Mouse (Mus musculus) right cerebral cortex, adult 2 months (tissue): Measurements from ENCODE around the gene Dnajc14.
"Not testable (repeated sequence)": the region's sequence is repeated elsewhere in the genome, so short reads cannot be mapped to it uniquely, and the experiment has no call there.

Experiments used
- DNase-seq, 2 experiments: peaks; one replicate each; pipeline ENCODE4 v3.0.0; 2021 to 2022; ENCODE audit warnings: low spot score in 2 of 2

Gene Dnajc14

DNA sequence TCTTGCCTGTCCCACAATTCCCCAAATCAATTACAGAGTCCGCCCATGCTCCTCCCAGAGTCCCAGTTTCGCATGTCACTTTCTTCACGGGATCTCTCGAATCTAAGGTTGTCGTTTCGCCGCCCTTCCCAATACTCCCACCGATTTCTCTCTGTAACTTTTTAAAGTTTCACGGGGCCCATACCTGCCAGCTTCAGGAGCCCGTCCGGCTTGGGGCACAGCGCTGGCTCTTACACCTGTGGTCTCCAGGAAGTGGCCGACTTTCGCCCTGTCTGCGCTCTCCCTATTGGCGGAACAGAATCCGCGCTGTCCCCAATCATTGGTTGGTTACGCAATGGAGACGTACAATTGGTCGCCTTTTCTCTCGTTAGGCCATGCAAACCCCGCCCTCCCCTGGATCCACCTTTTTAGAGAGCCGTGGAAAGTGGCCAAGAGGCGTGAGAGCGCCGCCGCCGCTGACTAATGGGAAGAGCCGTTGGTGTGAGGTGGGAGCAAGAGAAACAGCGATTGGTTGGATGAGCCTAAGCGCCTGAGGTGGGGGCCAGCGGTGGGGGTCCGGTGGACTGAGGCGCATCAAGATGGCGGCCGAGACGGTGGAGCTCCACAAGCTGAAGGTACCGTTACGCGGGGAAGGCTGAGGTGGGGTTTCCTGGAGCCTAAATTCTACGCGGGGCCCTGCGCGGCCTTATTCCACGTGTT lies 17.6 kb downstream of the Dnajc14 start, which contains the start of gene Ormdl2:
Gene Ormdl2, minus strand, starts transcription at position 288 of the 699 bp plus-strand sequence.
- peak; percentile 99 for DNase-seq

DNA sequence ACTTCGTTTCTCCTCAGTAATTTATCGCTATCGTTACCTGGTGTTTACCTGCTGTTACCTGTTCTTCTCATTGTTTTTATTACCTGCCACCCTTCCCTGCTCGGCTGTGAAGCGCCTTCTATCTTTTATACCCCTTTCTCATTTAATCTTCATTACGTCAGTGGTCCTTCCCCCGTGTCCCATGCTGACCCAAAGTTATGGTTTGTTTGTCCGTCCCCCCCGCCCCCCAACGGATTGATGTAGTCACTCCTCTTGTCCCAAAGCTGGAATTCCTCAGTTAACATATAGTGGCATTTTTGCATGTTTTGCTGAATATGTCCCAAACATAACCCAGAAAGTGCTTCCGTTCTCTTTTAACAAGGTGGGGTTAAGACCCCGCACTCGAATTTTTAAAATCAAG lies 18.3 kb downstream of the Dnajc14 start:
- no peak for DNase-seq

DNA sequence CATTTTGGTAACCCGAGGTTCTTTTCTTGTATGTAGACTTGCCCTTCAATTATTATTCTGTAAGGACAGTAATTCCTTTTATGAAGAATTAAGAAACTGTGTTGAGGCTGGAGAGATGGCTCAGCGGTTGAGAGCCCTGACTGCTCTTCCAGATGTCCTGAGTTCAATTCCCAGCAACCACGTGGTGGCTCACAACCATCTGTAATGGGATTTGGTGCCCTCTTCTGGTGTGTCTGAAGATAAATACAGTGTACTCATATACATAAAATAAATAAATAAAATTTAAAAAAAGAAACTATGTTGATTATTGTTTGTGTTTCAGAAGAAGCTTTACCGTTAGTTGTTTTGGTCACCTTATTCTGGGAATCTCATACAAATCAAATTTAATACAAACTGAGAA lies 19.2 kb downstream of the Dnajc14 start:
- DNase-seq: not testable (repeated sequence)

DNA sequence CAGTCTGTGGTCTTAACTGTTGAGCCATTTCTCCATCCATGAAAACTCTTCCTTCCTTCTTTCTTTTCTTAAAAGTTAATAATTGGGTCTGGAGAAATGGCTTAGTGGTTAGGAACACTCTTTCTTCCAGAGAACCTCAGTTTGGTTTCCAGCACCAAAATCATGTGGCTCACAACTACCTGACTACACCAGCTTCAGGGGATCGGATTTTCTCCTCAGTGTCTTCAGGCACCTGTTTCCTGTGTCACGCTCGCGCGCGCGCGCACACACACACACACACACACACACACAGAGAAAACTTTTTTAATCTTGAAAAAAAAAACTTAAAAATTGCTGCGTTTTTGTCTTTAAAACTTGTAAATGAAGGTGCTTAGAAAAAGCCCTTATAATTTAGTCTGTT lies 20.0 kb downstream of the Dnajc14 start:
- DNase-seq: no peak

DNA sequence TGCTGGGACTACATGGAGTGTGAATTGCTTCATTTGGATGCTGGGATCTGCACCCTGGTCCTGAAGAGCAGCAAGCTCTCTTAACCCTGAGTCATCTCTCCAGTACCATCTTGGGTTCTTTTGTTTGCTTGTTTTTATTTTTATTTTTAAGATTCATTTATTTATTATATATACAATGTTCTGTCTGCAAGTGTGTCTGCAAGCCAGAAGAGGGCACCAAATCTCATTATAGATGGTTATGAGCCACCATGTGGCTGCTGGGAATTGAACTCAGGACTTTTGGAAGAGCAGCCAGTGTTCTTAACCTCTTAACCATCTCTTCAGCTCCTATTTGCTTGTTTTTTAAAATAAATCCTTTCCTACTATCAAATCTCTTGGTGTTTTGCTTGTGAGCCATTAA lies 33.5 kb downstream of the Dnajc14 start:
- no peak for DNase-seq

DNA sequence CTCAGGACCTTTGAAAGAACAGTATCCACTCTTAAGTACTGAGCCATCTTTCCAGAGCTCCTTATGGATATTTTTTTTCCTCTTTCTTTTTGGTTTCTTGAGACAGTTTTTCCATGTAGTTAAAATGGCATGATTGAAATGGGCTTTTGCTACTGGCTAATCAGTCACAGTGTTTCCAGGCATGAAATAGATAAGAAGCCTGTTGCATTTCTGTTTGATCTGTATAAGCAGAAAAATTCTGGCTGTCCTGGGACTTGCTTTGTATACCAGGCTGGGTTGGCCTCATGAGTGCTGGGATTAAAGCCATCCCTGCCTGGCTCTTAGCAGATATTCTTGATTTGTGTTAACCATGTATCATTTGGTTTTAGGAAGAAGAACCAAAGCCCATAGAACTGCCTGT lies 35.6 kb downstream of the Dnajc14 start:
- DNase-seq: no peak

DNA sequence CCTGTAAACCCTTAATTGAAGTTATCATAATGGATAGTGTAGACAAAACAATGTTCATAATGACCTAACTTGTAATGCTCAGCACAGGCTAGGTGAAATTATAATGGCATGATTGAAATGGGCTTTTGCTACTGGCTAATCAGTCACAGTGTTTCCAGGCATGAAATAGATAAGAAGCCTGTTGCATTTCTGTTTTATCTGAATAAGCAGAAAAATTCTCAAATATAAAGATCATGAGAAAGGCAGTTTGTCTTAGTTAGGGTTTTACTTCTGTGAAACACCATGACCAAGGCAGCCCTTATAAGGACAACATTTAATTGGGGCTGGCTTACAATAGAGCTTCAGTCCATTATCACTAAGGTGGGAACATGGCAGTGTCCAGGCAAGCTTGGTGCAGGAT lies 36.8 kb downstream of the Dnajc14 start:
- DNase-seq: no peak

DNA sequence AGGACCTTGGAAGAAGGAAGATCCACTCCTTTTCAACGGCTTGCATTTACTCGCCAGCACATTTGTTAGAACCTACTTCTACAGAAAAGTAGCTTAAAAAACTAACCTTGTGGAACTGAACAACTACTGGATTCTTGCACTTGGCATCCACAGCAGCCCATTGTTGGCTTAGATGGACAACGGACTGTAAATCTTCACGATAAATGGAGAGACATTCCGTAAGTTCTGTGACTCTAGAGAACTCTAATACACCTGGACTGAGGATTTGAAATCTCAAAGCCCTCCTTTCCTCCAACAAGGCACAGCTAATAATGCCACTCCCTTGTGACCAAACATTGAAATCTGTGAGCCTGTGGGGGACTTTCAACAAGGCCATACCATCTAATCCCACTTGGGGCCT lies 39.4 kb downstream of the Dnajc14 start:
- no peak for DNase-seq

DNA sequence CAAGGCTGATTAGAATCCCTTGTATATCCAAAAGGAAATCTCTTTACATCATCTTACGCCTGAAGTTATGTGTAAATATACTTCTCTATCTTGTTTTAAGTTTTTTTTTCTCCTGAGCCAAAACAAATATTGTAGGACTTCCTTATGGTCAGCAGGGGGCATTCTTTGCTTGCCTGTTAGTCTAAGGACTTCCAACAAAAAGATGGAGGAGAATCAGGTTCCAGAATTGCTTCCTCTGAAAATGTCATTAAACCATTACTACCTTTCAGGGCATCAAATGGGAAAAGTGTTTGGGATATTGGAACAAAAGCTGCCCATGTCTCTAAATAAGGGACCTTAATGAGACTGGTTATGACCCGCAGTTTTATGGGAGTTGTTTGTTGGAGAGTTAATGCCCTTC lies 41.7 kb downstream of the Dnajc14 start:
- DNase-seq: no peak

DNA sequence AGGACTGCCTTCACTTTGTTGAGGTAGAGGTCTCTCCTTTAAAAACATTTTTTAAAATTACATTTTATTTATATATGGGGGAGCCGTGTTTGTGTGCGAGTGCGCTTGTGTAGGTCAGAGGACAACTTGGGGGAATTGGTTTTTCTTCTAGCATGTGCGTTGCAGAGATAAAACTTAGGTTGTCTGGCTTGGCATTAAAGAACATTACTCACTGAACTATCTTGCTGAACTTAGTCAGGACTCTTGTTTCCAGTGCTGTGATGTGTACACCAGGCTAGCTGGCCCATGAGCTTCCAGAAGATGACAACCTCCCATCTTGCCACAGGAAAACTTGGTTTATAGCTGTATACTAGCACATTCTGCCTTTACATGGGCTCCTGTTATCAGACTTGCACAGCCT lies 42.8 kb downstream of the Dnajc14 start:
- no peak for DNase-seq

DNA sequence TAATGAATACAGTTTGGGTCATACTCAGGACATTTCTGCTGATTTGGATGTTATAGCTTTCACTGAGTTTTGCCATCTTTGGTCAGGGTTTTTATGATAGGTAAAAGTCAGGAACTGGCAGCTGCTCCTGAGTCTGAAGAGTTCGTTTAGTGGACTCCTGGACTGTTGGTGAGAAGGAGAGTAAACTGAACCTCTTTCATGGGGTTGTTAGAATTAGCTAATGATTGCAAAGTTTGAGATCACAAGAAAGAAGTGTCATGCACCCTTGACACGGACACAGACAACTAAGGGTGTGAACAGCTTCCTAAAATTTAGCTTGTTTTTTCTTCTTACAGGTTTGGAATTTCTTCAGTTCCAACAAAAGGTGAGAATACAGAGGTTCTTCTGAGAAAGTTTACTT lies 44.6 kb downstream of the Dnajc14 start:
- DNase-seq: no peak

DNA sequence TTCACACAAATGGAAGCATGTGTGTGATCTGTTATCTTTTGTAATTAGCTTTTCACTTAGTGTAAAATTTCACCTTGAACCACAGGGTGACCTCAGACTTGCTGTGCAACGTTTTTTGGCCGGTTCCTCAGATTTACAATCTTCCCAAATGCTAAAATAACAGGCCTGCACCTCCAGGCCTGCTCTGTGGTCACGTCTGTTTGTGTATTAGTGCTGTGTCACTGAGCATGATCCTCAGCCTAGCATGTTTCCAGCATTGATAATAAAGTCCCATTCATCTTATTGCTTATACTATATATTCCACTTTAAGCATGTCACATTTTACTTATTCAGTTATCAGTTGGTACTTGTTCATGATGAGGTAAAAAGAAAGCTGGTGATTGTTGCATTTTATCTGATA lies 46.5 kb downstream of the Dnajc14 start:
- DNase-seq: no peak

DNA sequence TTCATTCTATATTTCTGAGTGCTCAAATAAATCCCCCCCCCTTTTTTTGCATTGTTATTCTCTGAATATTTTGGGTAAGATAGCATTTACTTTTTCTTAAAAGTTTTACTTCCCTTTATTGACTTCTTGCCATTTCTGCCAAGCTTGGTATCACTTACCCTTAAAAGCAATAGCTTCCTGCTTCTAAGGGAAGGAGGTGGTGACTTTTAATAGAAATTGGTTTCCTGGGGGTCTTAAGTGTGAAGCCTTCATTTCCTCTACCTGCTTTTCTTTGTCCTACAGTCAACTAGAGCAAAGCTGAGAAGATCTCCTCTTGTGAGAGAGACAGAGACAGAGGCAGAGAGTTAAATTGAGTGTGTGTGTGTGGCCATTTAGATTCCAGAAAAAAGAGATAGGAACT lies 57.3 kb downstream of the Dnajc14 start:
- no peak for DNase-seq

DNA sequence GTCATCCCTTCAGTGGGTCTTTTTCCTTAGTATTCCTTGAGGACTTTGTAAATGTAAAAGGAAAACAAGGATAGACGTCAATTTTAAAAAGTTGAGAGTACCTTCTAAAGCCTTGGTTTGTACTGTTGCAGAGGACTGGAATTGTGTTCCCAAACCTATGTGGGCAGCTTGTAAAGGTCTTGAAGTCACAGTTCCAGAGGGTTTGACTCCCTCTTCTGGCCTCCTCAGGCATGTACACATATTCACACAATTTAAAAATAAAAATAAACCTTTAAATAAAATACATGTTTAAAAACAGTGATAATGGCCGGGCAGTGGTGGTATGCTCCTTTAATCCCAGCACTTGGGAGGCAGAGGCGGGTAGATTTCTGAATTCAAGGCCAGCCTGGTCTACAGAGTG lies 62.2 kb downstream of the Dnajc14 start:
- DNase-seq: no peak

DNA sequence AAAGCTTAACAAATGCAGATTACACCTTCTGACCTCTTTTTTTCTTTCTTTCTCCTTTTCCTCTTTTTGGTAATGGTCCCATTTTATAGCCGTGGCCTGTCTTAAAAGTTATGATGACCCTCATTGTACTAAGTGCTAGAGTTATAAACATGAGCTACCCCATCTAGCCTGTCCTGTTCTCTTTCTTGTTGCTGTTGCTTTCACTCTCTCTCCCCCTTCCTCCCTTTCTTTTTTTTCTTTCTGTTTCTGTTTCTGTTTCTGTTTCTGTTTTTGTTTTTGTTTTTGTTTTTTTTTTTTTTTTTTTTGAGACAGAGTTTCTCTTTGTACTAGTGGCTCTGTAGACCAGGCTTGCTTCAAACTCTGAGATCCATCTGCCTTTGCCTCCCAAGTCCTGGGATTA lies 62.7 kb downstream of the Dnajc14 start:
- DNase-seq: no peak
